Mouse (Mus musculus) MEL (cell line): Measurements from ENCODE around the gene Asb17. TPM values are rescaled to one million over a fixed set of nuclear protein-coding genes. Genes with fewer than 3 reads are reported as not detected.

Experiments used
- DNase-seq: peaks from one replicate; pipeline ENCODE4 v3.0.0; 2011; ENCODE audit warnings: low read depth, low spot score
- H3K27ac ChIP-seq: 2 replicates; pipeline ENCODE4 v1.5.1; 2012; ENCODE audit warnings: low read depth, mild to moderate bottlenecking, control low read depth, low read length, moderate library complexity; ENCODE audit not compliant: control insufficient read depth
- H3K27me3 ChIP-seq, 2 experiments: fragments of 150-350 bp in 1 of 2; sonication (generic) in 1 of 2; 2 replicates each; pipeline ENCODE4 v1.6.1; 2012; ENCODE audit warnings: low read length in 2 of 2, mild to moderate bottlenecking in 2 of 2, improper control_type of control experiment in 1 of 2, moderate library complexity in 1 of 2; ENCODE audit not compliant: insufficient read depth in 2 of 2, control insufficient read depth in 1 of 2
- H3K36me3 ChIP-seq, 2 experiments: 2 replicates each; pipeline ENCODE4 v1.6.1; 2012 to 2014; ENCODE audit warnings: low read length in 2 of 2, improper control_type of control experiment in 1 of 2, inconsistent platforms in 1 of 2, mild to moderate bottlenecking in 1 of 2; ENCODE audit not compliant: insufficient read depth in 2 of 2, control insufficient read depth in 1 of 2
- H3K4me1 ChIP-seq, 2 experiments: fragments of 150-350 bp in 1 of 2; sonication (generic) in 1 of 2; 2 replicates each; pipeline ENCODE4 v1.6.1; 2012; ENCODE audit warnings: low read length in 2 of 2, improper control_type of control experiment in 1 of 2, mild to moderate bottlenecking in 1 of 2; ENCODE audit not compliant: insufficient read depth in 2 of 2, control insufficient read depth in 1 of 2
- H3K4me3 ChIP-seq, 2 experiments: fragments of 150-350 bp in 1 of 2; sonication (generic) in 1 of 2; 2 replicates each; pipeline ENCODE4 v1.5.1; 2012; ENCODE audit warnings: low read depth in 2 of 2, low read length in 2 of 2, mild to moderate bottlenecking in 2 of 2, moderate library complexity in 2 of 2, control low read depth in 1 of 2, improper control_type of control experiment in 1 of 2; ENCODE audit not compliant: control insufficient read depth in 1 of 2, insufficient read depth in 1 of 2
- H3K79me2 ChIP-seq: 2 replicates; pipeline ENCODE4 v1.6.1; 2012; ENCODE audit warnings: mild to moderate bottlenecking, low read length, moderate library complexity; ENCODE audit not compliant: control insufficient read depth, poor library complexity, insufficient read depth
- H3K9ac ChIP-seq: 2 replicates; pipeline ENCODE4 v1.6.1; 2012; ENCODE audit warnings: low read depth, mild to moderate bottlenecking, control low read depth, low read length, moderate library complexity; ENCODE audit not compliant: control insufficient read depth, poor library complexity, severe bottlenecking
- H3K9me3 ChIP-seq: fragments of 150-350 bp; sonication (generic); replicated peaks from 2 replicates; pipeline ENCODE4 v1.6.1; 2012; ENCODE audit warnings: mild to moderate bottlenecking, low read length, improper control_type of control experiment, moderate library complexity; ENCODE audit not compliant: insufficient read depth
- CHD1 ChIP-seq: IDR thresholded peaks from 2 replicates; pipeline ENCODE4 v1.6.1; 2012; ENCODE audit warnings: low read depth, mild to moderate bottlenecking, inconsistent platforms, low read length, improper control_type of control experiment
- ELF1 ChIP-seq: IDR thresholded peaks from 2 replicates; pipeline ENCODE4 v1.6.1; 2014; ENCODE audit warnings: low read depth, mild to moderate bottlenecking, inconsistent platforms, low read length, improper control_type of control experiment, moderate library complexity
- EP300 ChIP-seq, 2 experiments: IDR thresholded peaks; 2 replicates each; pipeline ENCODE4 v1.6.1; 2011; ENCODE audit warnings: improper control_type of control experiment in 2 of 2, low read length in 2 of 2, low read depth in 1 of 2, mild to moderate bottlenecking in 1 of 2
- ETS1 ChIP-seq: IDR thresholded peaks from 2 replicates; pipeline ENCODE4 v1.6.1; 2012; ENCODE audit warnings: low read depth, mild to moderate bottlenecking, inconsistent platforms, low read length, improper control_type of control experiment, moderate library complexity
- GATA1 ChIP-seq: IDR thresholded peaks from 2 replicates; pipeline ENCODE4 v1.6.1; 2011; ENCODE audit warnings: low read depth, low read length, improper control_type of control experiment
- KAT2A ChIP-seq: conservative IDR thresholded peaks from 2 replicates; pipeline ENCODE4 v1.6.1; 2012; ENCODE audit warnings: low read depth, low read length, improper control_type of control experiment, inconsistent platforms
- MAFK ChIP-seq: IDR thresholded peaks from 2 replicates; pipeline ENCODE4 v1.6.1; 2011; ENCODE audit warnings: low read depth, mild to moderate bottlenecking, low read length, improper control_type of control experiment, borderline replicate concordance
- MAX ChIP-seq: IDR thresholded peaks from 2 replicates; pipeline ENCODE4 v1.6.1; 2011; ENCODE audit warnings: low read length, improper control_type of control experiment
- MAZ ChIP-seq: IDR thresholded peaks from 2 replicates; pipeline ENCODE4 v1.6.1; 2012; ENCODE audit warnings: low read depth, mild to moderate bottlenecking, inconsistent platforms, low read length, improper control_type of control experiment
- MYC ChIP-seq: IDR thresholded peaks from 2 replicates; pipeline ENCODE4 v1.6.1; 2011; ENCODE audit warnings: low read depth, mild to moderate bottlenecking, low read length, improper control_type of control experiment, moderate library complexity
- NELFE ChIP-seq: IDR thresholded peaks from 2 replicates; pipeline ENCODE4 v1.6.1; 2011; ENCODE audit warnings: low read depth, low read length, improper control_type of control experiment
- POLR2AphosphoS5 ChIP-seq: IDR thresholded peaks from 2 replicates; pipeline ENCODE4 v1.6.1; 2012; ENCODE audit warnings: low read depth, borderline replicate concordance, mild to moderate bottlenecking, inconsistent platforms, low read length, moderate library complexity, mixed read lengths
- RAD21 ChIP-seq: IDR thresholded peaks from 2 replicates; pipeline ENCODE4 v1.6.1; 2011; ENCODE audit warnings: mild to moderate bottlenecking, low read depth, low read length, improper control_type of control experiment
- RCOR1 ChIP-seq: IDR thresholded peaks from 2 replicates; pipeline ENCODE4 v1.6.1; 2012; ENCODE audit warnings: low read depth, mild to moderate bottlenecking, inconsistent platforms, low read length, improper control_type of control experiment
- SIN3A ChIP-seq: IDR thresholded peaks from 2 replicates; pipeline ENCODE4 v1.6.1; 2012; ENCODE audit warnings: low read length, improper control_type of control experiment, inconsistent platforms
- TAL1 ChIP-seq: IDR thresholded peaks from 2 replicates; pipeline ENCODE4 v1.6.1; 2012; ENCODE audit warnings: mild to moderate bottlenecking, inconsistent platforms, low read length, moderate library complexity, mixed read lengths
- TCF12 ChIP-seq: IDR thresholded peaks from 2 replicates; pipeline ENCODE4 v1.6.1; 2014; ENCODE audit warnings: low read depth, mild to moderate bottlenecking, inconsistent platforms, low read length, improper control_type of control experiment, moderate library complexity
- ZMIZ1 ChIP-seq: IDR thresholded peaks from 2 replicates; pipeline ENCODE4 v1.6.1; 2012; ENCODE audit warnings: low read depth, mild to moderate bottlenecking, inconsistent platforms, low read length, improper control_type of control experiment, moderate library complexity
- polyA plus RNA-seq, 2 experiments: library from polyadenylated mRNA; stranded (reverse) in 1 of 2; unstranded in 1 of 2; fragments of >175 nt in 1 of 2; fragments of >200 nt in 1 of 2; gene quantifications; 2 replicates each; pipeline versions ENCODE4 v1.2.1 to v1.2.4; 2012; ENCODE audit warnings: low replicate concordance in 2 of 2, low read depth in 1 of 2; ENCODE audit not compliant: insufficient read length in 2 of 2, insufficient read depth in 1 of 2, missing spikeins in 1 of 2
- total RNA-seq: library from RNA; depleted of rRNA; stranded (reverse); fragments of 300-350 nt; gene quantifications from 2 replicates; pipeline ENCODE4 v1.2.3, GENCODE M21; 2012

Asb17 gene
- total and polyA plus RNA-seq, 3 experiments, result 5.7 to 9.7 TPM; not detected in 1

DNA sequence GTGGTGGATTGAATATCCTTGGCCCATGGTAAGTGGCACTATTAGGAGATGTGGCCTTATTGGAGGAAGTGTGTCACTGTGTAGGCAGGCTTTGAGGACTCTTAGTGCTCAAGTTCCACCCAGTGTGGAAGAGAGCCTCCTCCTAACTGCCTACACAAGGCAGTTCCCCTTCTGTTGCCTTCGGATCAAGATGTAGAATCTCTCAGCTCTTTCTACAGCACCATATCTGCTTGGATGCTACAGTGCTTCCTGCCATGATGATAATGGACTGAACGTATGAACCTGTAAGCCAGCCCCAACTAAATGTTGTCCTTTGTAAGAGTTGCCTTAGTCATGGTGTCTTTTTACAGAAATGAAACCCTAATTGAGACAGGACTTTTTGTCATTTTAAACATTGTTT lies 1.5 kb downstream of the Asb17 start (continued):
- TF ChIP-seq ETS1 (peak; percentile 76), MAZ (no peak), GATA1 (peak; percentile 82; the same call in 1 of the 2 replicates), CHD1 (0 out of 2 replicates have a peak, but pooled peaks have one; percentile 2), ELF1 (peak; percentile 41; the same call in 1 of the 2 replicates), RAD21 (no peak)

DNA sequence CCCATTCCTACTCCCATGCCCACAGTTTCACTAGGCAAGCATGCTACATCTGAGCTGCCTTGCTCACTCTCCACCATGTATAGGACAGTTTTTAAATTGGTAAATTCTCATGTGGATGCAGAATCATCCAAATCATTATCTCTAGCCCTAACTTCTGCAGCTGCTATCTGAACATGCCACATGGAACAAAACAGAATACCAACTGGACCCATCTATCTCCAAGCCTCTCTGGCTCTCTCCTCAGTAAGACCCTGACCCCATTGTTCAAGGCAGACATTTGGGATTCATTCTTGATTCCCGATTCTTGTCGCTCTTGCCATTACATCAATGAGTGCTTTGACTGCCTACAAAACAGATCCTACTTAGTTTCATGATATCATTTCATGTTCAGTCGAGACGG lies 2.1 kb downstream of the Asb17 start:
- TF ChIP-seq TAL1 (peak; percentile 31; the same call in 1 of the 2 replicates), RCOR1 (0 out of 2 replicates have a peak, but pooled peaks have one; percentile 21), EP300 (IDR thresholded peaks at IDR 0.05; ENCODE audit: low read depth in 1 of 2, low read length in 2 of 2) (peak; percentile 43 to 66; a peak in 3 of 4 replicates), SIN3A (0 out of 2 replicates have a peak, but pooled peaks have one; percentile 3), MAX (peak; percentile 53; the same call in 1 of the 2 replicates), NELFE (0 out of 2 replicates have a peak, but pooled peaks have one; percentile 19), GATA1 (peak; percentile 63), KAT2A (0 out of 2 replicates have a peak, but pooled peaks have one; percentile 27), ZMIZ1 (0 out of 2 replicates have a peak, but pooled peaks have one; percentile 25), MAFK (no peak), POLR2AphosphoS5 (no peak), MYC (peak; percentile 26; the same call in 1 of the 2 replicates), ETS1 (0 out of 2 replicates have a peak, but pooled peaks have one; percentile 23), RAD21 (no peak), TCF12 (peak; percentile 53; the same call in 1 of the 2 replicates)
- peaks cover 4% of the 10 kb centered on the region; the same call in 1 of the 2 replicates for H3K79me2 ChIP-seq
- peak overlapping the region; percentile 18 to 19; a peak in 3 of 4 replicates for H3K4me3 ChIP-seq
- H3K9me3 ChIP-seq, result no peaks in the 10 kb centered on the region
- H3K36me3 ChIP-seq, result peaks cover 0 to 48% of the 10 kb centered on the region in 2 experiments; a peak in 2 of 4 replicates
- no peaks in the 10 kb centered on the region for H3K27me3 ChIP-seq
- peak overlapping the region; percentile 51 for H3K9ac ChIP-seq
- H3K27ac ChIP-seq, result peak overlapping the region; percentile 98
- peaks cover 39 to 47% of the 10 kb centered on the region in 2 experiments for H3K4me1 ChIP-seq
- DNase-seq, result no peak
